In the genomic region with DNA sequence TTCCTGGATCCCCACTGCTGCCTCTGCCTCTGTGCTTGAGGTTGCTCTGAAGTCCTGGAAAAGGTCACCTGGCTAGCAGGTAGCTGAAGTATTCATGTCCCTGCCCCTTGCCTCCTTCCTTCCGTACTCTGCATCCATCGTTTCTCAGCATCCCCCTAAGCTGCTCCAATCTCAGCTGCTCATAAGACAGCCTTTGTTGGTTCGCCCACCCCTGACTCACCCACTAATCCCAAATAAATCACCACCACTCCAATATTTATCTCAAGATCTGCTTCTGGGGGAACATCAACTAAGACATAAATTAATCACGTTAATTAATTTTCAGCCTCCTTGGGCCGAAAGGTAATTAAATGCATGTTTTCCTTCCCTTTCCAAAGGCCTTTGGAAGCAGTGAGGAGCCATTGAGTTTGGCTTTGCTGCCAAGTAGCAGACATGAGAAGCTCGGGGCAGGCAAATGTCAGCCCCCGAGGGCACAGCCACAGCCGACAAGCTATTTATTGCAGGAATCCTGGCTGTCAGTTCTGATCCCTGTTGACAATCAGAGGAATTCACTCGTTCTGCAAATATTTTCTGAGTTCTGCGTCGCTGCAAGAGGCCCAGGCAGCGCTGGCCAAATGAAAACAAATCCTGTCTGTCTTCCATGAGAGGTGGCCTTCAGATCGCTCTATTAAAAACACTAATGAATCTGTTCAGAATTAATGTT, we compare ENCODE assay signal across 8 mouse cellular contexts. TPM values are rescaled to one million over a fixed set of nuclear protein-coding genes. Genes with fewer than 3 reads are reported as not detected.
A peak's percentile ranks its signal among the peaks of the same experiment; 100 is the strongest.
DNase-seq lines count a peak whose midpoint lies in the region; ATAC-seq and TF ChIP-seq lines count a peak whose summit lies in the region.

No protein-coding gene starts in this region.

- H3K27me3 ChIP-seq in lung, embryonic 14.5 days (ENCODE audit: insufficient read depth, low read length), result no peaks in the 10 kb centered on the region
- no peaks in the 10 kb centered on the region for H3K27me3 ChIP-seq in lung, postnatal 0 days (replicated peaks; ENCODE audit: insufficient read depth, low read length)

- no peak overlapping the region for H3K9ac ChIP-seq in lung, embryonic 14.5 days
- no peak overlapping the region for H3K9ac ChIP-seq in lung, postnatal 0 days (replicated peaks; ENCODE audit: low read depth)

- ATAC-seq in lung, embryonic 14.5 days (ENCODE audit: insufficient read depth), result no peak
- no peak for ATAC-seq in lung, postnatal 0 days

- WGBS in lung, embryonic 14.5 days, result 25% methylated on average over 13 of the region's 13 CpGs
- 33% methylated on average over 13 of the region's 13 CpGs for WGBS in lung, postnatal 0 days

- peaks cover 15% of the 10 kb centered on the region for H3K4me1 ChIP-seq in lung, embryonic 14.5 days (ENCODE audit: insufficient read depth)
- peaks cover 12% of the 10 kb centered on the region; the same call in 1 of the 2 replicates for H3K4me1 ChIP-seq in lung, postnatal 0 days (ENCODE audit: insufficient read depth, low read depth, low read length)

- no peaks in the 10 kb centered on the region for H3K9me3 ChIP-seq in lung, embryonic 14.5 days (ENCODE audit: low read depth, low read length)
- H3K9me3 ChIP-seq in lung, postnatal 0 days (ENCODE audit: low read length), result no peaks in the 10 kb centered on the region

- DNase-seq in adrenal gland, postnatal 36 days, result peak; percentile 3 to 9
- no peak for DNase-seq in adrenal gland, adult 2 months
- DNase-seq in lung, embryonic 14.5 days, result peak; percentile 39
- DNase-seq in lung, postnatal 0 days (ENCODE audit: low spot score), result no peak
- peak; percentile 37 for DNase-seq in kidney, postnatal 10 days
- DNase-seq in skeletal muscle tissue, adult 2 months (ENCODE audit: low read depth, low spot score), result peak; percentile 43
- DNase-seq in cerebellum, adult 11 months, result no peak
- no peak for DNase-seq in ovary, postnatal 10 days (ENCODE audit: low spot score)

- H3K27ac ChIP-seq in lung, embryonic 14.5 days (ENCODE audit: low read depth), result no peak overlapping the region
- H3K27ac ChIP-seq in lung, postnatal 0 days (ENCODE audit: low read length), result no peak overlapping the region

- no peaks in the 10 kb centered on the region for H3K36me3 ChIP-seq in lung, embryonic 14.5 days (ENCODE audit: insufficient read depth)
- H3K36me3 ChIP-seq in lung, postnatal 0 days (ENCODE audit: insufficient read depth, low read length), result no peaks in the 10 kb centered on the region

- H3K4me2 ChIP-seq in lung, embryonic 14.5 days, result no peak overlapping the region
- no peak overlapping the region for H3K4me2 ChIP-seq in lung, postnatal 0 days (replicated peaks; ENCODE audit: low read depth, low read length)

- TF ChIP-seq CTCF in lung, embryonic 14.5 days (IDR thresholded peaks at IDR 0.05; ENCODE audit: low read depth), result no peak
- no peak for TF ChIP-seq CTCF in lung, postnatal 0 days (IDR thresholded peaks at IDR 0.05)

- H3K4me3 ChIP-seq in lung, embryonic 14.5 days (ENCODE audit: low read depth, low read length), result no peak overlapping the region
- H3K4me3 ChIP-seq in lung, postnatal 0 days (ENCODE audit: low read depth, low read length), result no peak overlapping the region

- no peak for TF ChIP-seq EP300 in lung, postnatal 0 days (IDR thresholded peaks at IDR 0.05)

RNA-seq across cellular contexts. Expression of a gene that starts 36.9 kb away (rescaled TPM):
- total RNA-seq in adrenal gland, postnatal 36 days (2021), result not detected
- not detected for total RNA-seq in adrenal gland, adult 2 months (2021)
- not detected in 2 replicates for polyA plus RNA-seq in adrenal gland, adult 2 months (2012; rRNA removed)
- 0.50 and 0.68 TPM in 2 replicates for polyA plus RNA-seq in lung, embryonic 14.5 days (2014; fragmentation: Nextera tagmentation; extraction: Ambion mirVana)
- polyA plus RNA-seq in lung, postnatal 0 days (2015; fragmentation: Nextera tagmentation; extraction: Ambion mirVana), result 0.30 and 0.68 TPM in 2 replicates

Comparison
In these comparisons a context has a peak if more than half of its experiments do, and no peak if none do; other contexts are left out.
1. DNase-seq: peak in adrenal gland, postnatal 36 days (2 of 2), lung, embryonic 14.5 days (single experiment), kidney, postnatal 10 days (single experiment) and skeletal muscle tissue, adult 2 months (single experiment); none in adrenal gland, adult 2 months (single experiment), lung, postnatal 0 days (single experiment), cerebellum, adult 11 months (single experiment) and ovary, postnatal 10 days (single experiment).